Mouse (Mus musculus) kidney, adult 2 months (tissue): ENCODE measurements around the gene Trak1. TPM values are rescaled to one million over a fixed set of nuclear protein-coding genes. Genes with fewer than 3 reads are reported as not detected.

Experiments used
- DNase-seq: peaks from one replicate; pipeline ENCODE4 v3.0.0; 2021
- H3K27ac ChIP-seq: fragments of 200-500 bp; 2 replicates; pipeline ENCODE4 v1.5.1; 2012; ENCODE audit warnings: low read depth, low read length, control low read depth, inconsistent platforms; ENCODE audit not compliant: insufficient read depth
- H3K27me3 ChIP-seq: fragments of 200-500 bp; replicated peaks from 2 replicates; pipeline ENCODE4 v1.6.1; 2012; ENCODE audit warnings: mild to moderate bottlenecking, moderate library complexity, low read length, inconsistent platforms; ENCODE audit not compliant: control insufficient read depth, insufficient read depth
- H3K36me3 ChIP-seq: fragments of 200-500 bp; 2 replicates; pipeline ENCODE4 v1.6.1; 2012; ENCODE audit warnings: mild to moderate bottlenecking, moderate library complexity, low read length, inconsistent platforms; ENCODE audit not compliant: control insufficient read depth, insufficient read depth
- H3K4me1 ChIP-seq: fragments of 200-500 bp; 2 replicates; pipeline ENCODE4 v1.6.1; 2011; ENCODE audit warnings: low read length; ENCODE audit not compliant: control insufficient read depth, insufficient read depth
- H3K4me3 ChIP-seq: fragments of 200-500 bp; 2 replicates; pipeline ENCODE4 v1.5.1; 2011; ENCODE audit warnings: mild to moderate bottlenecking, low read depth, low read length, control low read depth; ENCODE audit not compliant: insufficient read depth
- CTCF ChIP-seq: fragments of 200-500 bp; conservative IDR thresholded peaks from 2 replicates; pipeline ENCODE4 v1.5.1; 2011; ENCODE audit warnings: low read depth, mild to moderate bottlenecking, control low read depth, low read length, moderate library complexity, mixed read lengths; ENCODE audit not compliant: insufficient read depth, insufficient read length
- POLR2A ChIP-seq: fragments of 200-500 bp; IDR thresholded peaks from one replicate; pipeline ENCODE4 v1.6.1; 2011; ENCODE audit warnings: low read depth, low read length, control low read depth
- WGBS: fragments of 180-500 bp; shearing (Covaris S2); methylation state at CpG from one replicate; pipeline ENCODE4 v1.1.7; 2018; 5-methylcytosine and 5-hydroxymethylcytosine counted together
- polyA plus RNA-seq: library from polyadenylated mRNA; depleted of rRNA; stranded (reverse); fragments of >200 nt; gene quantifications from 2 replicates; pipeline ENCODE4 v1.2.3, GENCODE M21; 2012

The Trak1 gene
- polyA plus RNA-seq, 1 experiment, result 65.1 TPM

GRCm38 (mm10) chr9:121423621-121424020, 126.3 kb downstream of the Trak1 start:
- TF ChIP-seq CTCF (no peak), POLR2A (no peak)

GRCm38 (mm10) chr9:121424281-121425164, 127.2 kb downstream of the Trak1 start:
- Histone ChIP-seq H3K27me3 (no peaks in the 10 kb centered on the region), H3K4me3 (no peak overlapping the region), H3K4me1 (peaks cover 21% of the 10 kb centered on the region), H3K36me3 (no peaks in the 10 kb centered on the region), H3K27ac (no peak overlapping the region)
- WGBS, result 73% methylated on average over 16 of the region's 16 CpGs
- TF ChIP-seq POLR2A (no peak), CTCF (no peak)
- no peak for DNase-seq

More at GRCm38 (mm10) chr9:121423621-121424020, 126.3 kb downstream of the Trak1 start:
- H3K4me3 ChIP-seq, result no peak overlapping the region
- H3K27ac ChIP-seq, result no peak overlapping the region
- no peak for DNase-seq
- H3K36me3 ChIP-seq, result no peaks in the 10 kb centered on the region
- WGBS, result 83% methylated on average over 6 of the region's 6 CpGs
- H3K27me3 ChIP-seq, result no peaks in the 10 kb centered on the region
- peaks cover 21% of the 10 kb centered on the region for H3K4me1 ChIP-seq

- TF ChIP-seq CTCF (no peak), POLR2A (no peak)
- Histone ChIP-seq H3K36me3 (no peaks in the 10 kb centered on the region), H3K4me3 (no peak overlapping the region), H3K27me3 (no peaks in the 10 kb centered on the region), H3K27ac (no peak overlapping the region), H3K4me1 (peaks cover 33% of the 10 kb centered on the region)
- no peak for DNase-seq
- 76% methylated on average over 3 of the region's 3 CpGs for WGBS
Measured at GRCm38 (mm10) chr9:121426451-121426850, 129.1 kb downstream of the Trak1 start.

- Histone ChIP-seq H3K36me3 (no peaks in the 10 kb centered on the region), H3K27me3 (no peaks in the 10 kb centered on the region), H3K27ac (no peak overlapping the region), H3K4me3 (no peak overlapping the region), H3K4me1 (peaks cover 31% of the 10 kb centered on the region)
- TF ChIP-seq CTCF, result no peak
- TF ChIP-seq POLR2A, result no peak
- WGBS, result 84% methylated on average over 5 of the region's 5 CpGs
- no peak for DNase-seq
Measured at GRCm38 (mm10) chr9:121426902-121427301, 129.6 kb downstream of the Trak1 start.

- no peak for TF ChIP-seq POLR2A
- no peak for TF ChIP-seq CTCF
- Histone ChIP-seq H3K27me3 (no peaks in the 10 kb centered on the region), H3K36me3 (no peaks in the 10 kb centered on the region), H3K4me1 (peaks cover 31% of the 10 kb centered on the region), H3K4me3 (no peak overlapping the region), H3K27ac (no peak overlapping the region; the same call in 1 of the 2 replicates)
- 73% methylated on average over 7 of the region's 7 CpGs for WGBS
- no peak for DNase-seq
Measured at GRCm38 (mm10) chr9:121429592-121429991, 132.3 kb downstream of the Trak1 start.

GRCm38 (mm10) chr9:121430379-121430778, 133.1 kb downstream of the Trak1 start:
- peak overlapping the region; percentile 5; the same call in 1 of the 2 replicates for H3K27ac ChIP-seq
- no peaks in the 10 kb centered on the region for H3K27me3 ChIP-seq
- 23% methylated on average over 6 of the region's 6 CpGs for WGBS
- no peaks in the 10 kb centered on the region for H3K36me3 ChIP-seq
- TF ChIP-seq POLR2A (no peak), CTCF (no peak)
- DNase-seq, result no peak
- no peak overlapping the region for H3K4me3 ChIP-seq
- peaks cover 36% of the 10 kb centered on the region for H3K4me1 ChIP-seq

GRCm38 (mm10) chr9:121433745-121434528, 136.6 kb downstream of the Trak1 start:
- H3K27me3 ChIP-seq, result no peaks in the 10 kb centered on the region
- peak; percentile 71 for DNase-seq
- H3K4me3 ChIP-seq, result no peak overlapping the region
- no peak for TF ChIP-seq CTCF
- no peak for TF ChIP-seq POLR2A
- H3K27ac ChIP-seq, result peak overlapping the region; percentile 42; the same call in 1 of the 2 replicates
- H3K4me1 ChIP-seq, result peaks cover 48% of the 10 kb centered on the region
- H3K36me3 ChIP-seq, result no peaks in the 10 kb centered on the region
- WGBS, result 64% methylated on average over 15 of the region's 15 CpGs
